In the genomic region with DNA sequence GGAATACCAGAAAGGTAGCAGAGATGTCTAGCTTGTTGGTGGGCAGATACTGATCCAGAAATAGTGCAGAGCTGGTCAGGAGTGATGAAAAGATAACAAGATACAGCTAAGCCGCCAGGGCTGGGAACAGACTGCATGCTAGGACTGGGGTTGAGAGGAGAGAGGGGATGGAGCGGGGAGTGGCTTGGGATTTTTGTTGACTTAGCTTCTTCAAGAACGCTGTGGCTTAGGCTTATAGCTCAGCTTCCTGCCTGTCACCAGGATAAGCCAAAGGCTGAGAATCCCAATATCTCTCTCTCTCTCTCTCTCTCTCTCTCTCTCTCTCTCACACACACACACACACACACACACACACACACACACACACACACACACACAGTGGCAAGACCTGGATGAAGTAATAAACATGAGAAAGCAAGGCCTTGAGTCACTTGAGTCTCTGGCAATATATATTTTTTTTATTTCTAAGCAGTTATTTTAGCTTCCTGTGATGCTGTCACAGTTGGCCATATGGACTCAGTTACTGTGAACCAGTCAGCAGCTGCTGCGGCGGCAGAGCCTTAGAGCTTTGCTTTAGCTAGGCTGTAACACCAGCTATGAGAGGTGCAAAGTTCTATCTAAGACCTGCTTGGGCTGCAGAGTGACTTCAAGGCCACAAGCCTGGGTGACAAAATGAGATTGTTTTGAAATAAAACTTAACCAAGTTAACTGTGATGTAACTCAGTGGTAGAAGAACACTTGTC, we compare ENCODE assay signal across 11 mouse cellular contexts. TPM values are rescaled to one million over a fixed set of nuclear protein-coding genes. Genes with fewer than 3 reads are reported as not detected.
DNase-seq lines count a peak whose midpoint lies in the region; ATAC-seq and TF ChIP-seq lines count a peak whose summit lies in the region.
"Had no signal": no experiment of that assay in that cellular context is flagged by ENCODE, and none has a peak within 500 bp of the region (broad histone marks: within the 10 kb centered on the region; RNA-seq: fewer than 3 reads in every experiment).

No protein-coding gene starts in this region.

- H3K27ac ChIP-seq in kidney, postnatal 0 days, result 0 out of 2 replicates have a peak overlapping the region, but pooled peaks have one; percentile 36
- H3K27ac ChIP-seq in embryonic facial prominence, embryonic 15.5 days (replicated peaks), result peak overlapping the region; percentile 31; the same call in 1 of the 2 replicates
- H3K27ac ChIP-seq: hindbrain, postnatal 0 days; liver, embryonic 14.5 days had no signal

- H3K27me3 ChIP-seq in kidney, postnatal 0 days (ENCODE audit: insufficient read depth, low read length), result no peaks in the 10 kb centered on the region
- H3K27me3 ChIP-seq in embryonic facial prominence, embryonic 15.5 days, result no peaks in the 10 kb centered on the region
- no peaks in the 10 kb centered on the region for H3K27me3 ChIP-seq in myocyte (ENCODE audit: control insufficient read depth, insufficient read depth, insufficient read length)
- H3K27me3 ChIP-seq: midbrain, embryonic 13.5 days had no signal

- H3K9ac ChIP-seq in kidney, postnatal 0 days (ENCODE audit: low read depth, low read length), result no peak overlapping the region
- no peak overlapping the region for H3K9ac ChIP-seq in embryonic facial prominence, embryonic 15.5 days
- H3K9ac ChIP-seq: liver, embryonic 14.5 days; midbrain, embryonic 13.5 days had no signal

- WGBS in kidney, postnatal 0 days, result 36% methylated on average over 5 of the region's 5 CpGs
- 16% methylated on average over 5 of the region's 5 CpGs for WGBS in embryonic facial prominence, embryonic 15.5 days

- H3K9me3 ChIP-seq in kidney, postnatal 0 days (replicated peaks; ENCODE audit: low read length), result no peaks in the 10 kb centered on the region
- H3K9me3 ChIP-seq in embryonic facial prominence, embryonic 15.5 days (replicated peaks), result no peaks in the 10 kb centered on the region
- H3K9me3 ChIP-seq: midbrain, embryonic 13.5 days had no signal

- no peak overlapping the region for H3ac ChIP-seq in myocyte (ENCODE audit: control insufficient read depth, insufficient read length)

- H3K4me3 ChIP-seq in kidney, postnatal 0 days (replicated peaks; ENCODE audit: low read depth, low read length), result no peak overlapping the region
- no peak overlapping the region for H3K4me3 ChIP-seq in embryonic facial prominence, embryonic 15.5 days (replicated peaks)
- no peak overlapping the region for H3K4me3 ChIP-seq in myocyte
- H3K4me3 ChIP-seq: midbrain, embryonic 13.5 days had no signal

- no peak for ATAC-seq in kidney, postnatal 0 days (replicated peaks; ENCODE audit: low FRiP score, low read depth)
- no peak for ATAC-seq in embryonic facial prominence, embryonic 15.5 days (ENCODE audit: insufficient number of reproducible peaks, low FRiP score, low TSS enrichment, low read depth)
- ATAC-seq: hindbrain, postnatal 0 days had no signal

- TF ChIP-seq POLR2A in myocyte (IDR thresholded peaks at IDR 0.05; ENCODE audit: insufficient read length, low read depth), result no peak

- H3K79me2 ChIP-seq in myocyte (ENCODE audit: control insufficient read depth, insufficient read depth), result no peaks in the 10 kb centered on the region

- intact Hi-C loops in gastrocnemius, postnatal 14 days (cut with DNase I; ENCODE audit: low total_unique reads), result no loop called here

- no peak for TF ChIP-seq CTCF in kidney, postnatal 0 days (IDR thresholded peaks at IDR 0.05; ENCODE audit: low read depth)

- no peaks in the 10 kb centered on the region for H3K36me3 ChIP-seq in kidney, postnatal 0 days (ENCODE audit: insufficient read depth, low read length)
- H3K36me3 ChIP-seq in embryonic facial prominence, embryonic 15.5 days, result no peaks in the 10 kb centered on the region
- H3K36me3 ChIP-seq in myocyte (ENCODE audit: control insufficient read depth, insufficient read depth), result no peaks in the 10 kb centered on the region
- H3K36me3 ChIP-seq: midbrain, embryonic 13.5 days had no signal

- DNase-seq in kidney, postnatal 0 days (ENCODE audit: low spot score), result peak; percentile 70
- DNase-seq in kidney, adult 18-20 months, result no peak
- peak; percentile 90 for DNase-seq in brain, adult 2 months (ENCODE audit: low read depth, low spot score)
- DNase-seq in spleen, adult 12 weeks (ENCODE audit: low spot score), result no peak
- DNase-seq in gastrocnemius, postnatal 14 days, result no peak
- DNase-seq: adrenal gland, adult 8-10 months had no signal

- H3K4me2 ChIP-seq in kidney, postnatal 0 days (ENCODE audit: low read length), result no peak overlapping the region
- no peak overlapping the region for H3K4me2 ChIP-seq in embryonic facial prominence, embryonic 15.5 days (replicated peaks)
- H3K4me2 ChIP-seq in myocyte (ENCODE audit: low read depth), result peak overlapping the region; percentile 63
- H3K4me2 ChIP-seq: midbrain, embryonic 13.5 days had no signal

- H3K4me1 ChIP-seq in kidney, postnatal 0 days (replicated peaks; ENCODE audit: insufficient read depth, low read length), result no peaks in the 10 kb centered on the region; the same call in 1 of the 2 replicates
- H3K4me1 ChIP-seq in embryonic facial prominence, embryonic 15.5 days, result peaks cover 7% of the 10 kb centered on the region; the same call in 1 of the 2 replicates

TF ChIP-seq in myocyte, 11 proteins besides CTCF, POLR2A, EP300 and RAD21:
- TF ChIP-seq TCF3 (IDR thresholded peaks at IDR 0.05; ENCODE audit: insufficient read length, low read depth) (no peak), MYOG (IDR thresholded peaks at IDR 0.05; ENCODE audit: control insufficient read depth in 1 of 3, insufficient read depth in 1 of 3, insufficient read length in 2 of 3, low read depth in 2 of 3) (peak in 1 of 3 experiments; percentile 5), CEBPB (IDR thresholded peaks at IDR 0.05; ENCODE audit: insufficient read depth, poor library complexity, severe bottlenecking) (no peak), E2F4 (IDR thresholded peaks at IDR 0.05; ENCODE audit: insufficient read depth) (no peak), MYOD1 (IDR thresholded peaks at IDR 0.05; ENCODE audit: control insufficient read depth in 1 of 3, insufficient read length in 2 of 3, low read depth in 2 of 3) (peak; percentile 7 to 51 (median 49))

RNA-seq across cellular contexts. Expression of a gene that starts 28.2 kb away (rescaled TPM):
- polyA plus RNA-seq in kidney, postnatal 0 days (2015; fragmentation: Nextera tagmentation; extraction: Ambion mirVana), result 54.0 and 60.4 TPM in 2 replicates
- 150 and 165 TPM in 2 replicates for polyA plus RNA-seq in embryonic facial prominence, embryonic 15.5 days (2015; fragmentation: Nextera tagmentation; extraction: Ambion mirVana)
- polyA plus RNA-seq in myocyte (2012; fragmentation: generic; extraction: Trizol), result 30.3 TPM
- 10 to 100 TPM; 58.1 to 77.5 TPM for total RNA-seq in gastrocnemius, postnatal 14 days (2021)

RNA-seq across cellular contexts. Expression of a gene that starts 28.2 kb away (rescaled TPM):
- polyA plus RNA-seq in kidney, postnatal 0 days (2015; fragmentation: Nextera tagmentation; extraction: Ambion mirVana), result 0.04 and 0.13 TPM in 2 replicates
- 0.80 and 0.81 TPM in 2 replicates for polyA plus RNA-seq in embryonic facial prominence, embryonic 15.5 days (2015; fragmentation: Nextera tagmentation; extraction: Ambion mirVana)
- polyA plus RNA-seq in myocyte (2012; fragmentation: generic; extraction: Trizol), result 0.32 TPM
- 1 to 10 TPM; 3.1 to 5.8 TPM for total RNA-seq in gastrocnemius, postnatal 14 days (2021)

RNA-seq across cellular contexts. Expression of a gene that starts 57.3 kb away (rescaled TPM):
- polyA plus RNA-seq in kidney, postnatal 0 days (2015; fragmentation: Nextera tagmentation; extraction: Ambion mirVana), result 0.09 and 0.13 TPM in 2 replicates
- polyA plus RNA-seq in embryonic facial prominence, embryonic 15.5 days (2015; fragmentation: Nextera tagmentation; extraction: Ambion mirVana), result 1.3 and 1.6 TPM in 2 replicates
- polyA plus RNA-seq in myocyte (2012; fragmentation: generic; extraction: Trizol), result not detected
- not detected for total RNA-seq in gastrocnemius, postnatal 14 days (2021)
- polyA plus RNA-seq: liver, embryonic 14.5 days had no signal

Comparison
In these comparisons a context has a peak if more than half of its experiments do, and no peak if none do; other contexts are left out.
1. DNase-seq: peak in kidney, postnatal 0 days (single experiment) and brain, adult 2 months (single experiment); none in kidney, adult 18-20 months (single experiment), spleen, adult 12 weeks (single experiment) and gastrocnemius, postnatal 14 days (single experiment).